Mouse (Mus musculus) brain, embryonic 14.5 days (tissue): ENCODE measurements around the gene Ccdc50.
A peak's percentile ranks its signal among the peaks of the same experiment; 100 is the strongest.

Experiments used
- CTCF ChIP-seq: fragments of 200-500 bp; IDR thresholded peaks from 2 replicates; pipeline ENCODE4 v1.5.1; 2012; ENCODE audit warnings: inconsistent platforms, mild to moderate bottlenecking, moderate library complexity, borderline replicate concordance; ENCODE audit not compliant: insufficient read depth, insufficient read length; ENCODE audit errors: extremely low read depth
- POLR2A ChIP-seq: fragments of 200-500 bp; IDR thresholded peaks from 2 replicates; pipeline ENCODE4 v1.6.1; 2012; ENCODE audit warnings: mild to moderate bottlenecking, inconsistent platforms, borderline replicate concordance; ENCODE audit not compliant: poor library complexity, insufficient read depth, insufficient read length, severe bottlenecking; ENCODE audit errors: extremely low read depth

DNA sequence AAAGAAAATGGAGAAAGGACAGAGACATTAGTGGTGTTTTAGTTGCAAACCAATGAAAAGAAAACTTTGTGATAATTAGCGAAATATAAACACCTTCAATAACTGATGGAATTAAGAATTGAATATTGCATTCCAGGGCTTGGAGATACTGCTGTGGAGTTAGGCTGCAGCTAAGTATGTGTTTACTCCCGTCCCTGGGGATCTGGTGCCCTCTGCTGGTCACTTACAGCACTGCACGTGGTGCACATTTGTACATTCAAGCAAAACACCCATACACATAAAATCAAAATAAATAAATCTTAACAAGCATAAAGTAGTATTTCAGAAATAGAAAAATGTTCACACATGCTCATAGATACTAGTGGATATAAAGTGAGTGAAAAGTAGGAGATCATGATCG is 68.6 kb downstream of the Ccdc50 start:
- TF ChIP-seq CTCF (peak; percentile 90), POLR2A (no peak)
